Mouse (Mus musculus) MEL (cell line): ENCODE results near the gene Pcsk2. TPM values are rescaled to one million over a fixed set of nuclear protein-coding genes. Genes with fewer than 3 reads are reported as not detected.

Source experiments
- DNase-seq: peaks from one replicate; pipeline ENCODE4 v3.0.0; 2011; ENCODE audit warnings: low read depth, low spot score
- H3K27ac ChIP-seq: 2 replicates; pipeline ENCODE4 v1.5.1; 2012; ENCODE audit warnings: low read depth, mild to moderate bottlenecking, control low read depth, low read length, moderate library complexity; ENCODE audit not compliant: control insufficient read depth
- H3K27me3 ChIP-seq, 2 experiments: fragments of 150-350 bp in 1 of 2; sonication (generic) in 1 of 2; 2 replicates each; pipeline ENCODE4 v1.6.1; 2012; ENCODE audit warnings: low read length in 2 of 2, mild to moderate bottlenecking in 2 of 2, improper control_type of control experiment in 1 of 2, moderate library complexity in 1 of 2; ENCODE audit not compliant: insufficient read depth in 2 of 2, control insufficient read depth in 1 of 2
- H3K36me3 ChIP-seq, 2 experiments: 2 replicates each; pipeline ENCODE4 v1.6.1; 2012 to 2014; ENCODE audit warnings: low read length in 2 of 2, improper control_type of control experiment in 1 of 2, inconsistent platforms in 1 of 2, mild to moderate bottlenecking in 1 of 2; ENCODE audit not compliant: insufficient read depth in 2 of 2, control insufficient read depth in 1 of 2
- H3K4me1 ChIP-seq, 2 experiments: fragments of 150-350 bp in 1 of 2; sonication (generic) in 1 of 2; 2 replicates each; pipeline ENCODE4 v1.6.1; 2012; ENCODE audit warnings: low read length in 2 of 2, improper control_type of control experiment in 1 of 2, mild to moderate bottlenecking in 1 of 2; ENCODE audit not compliant: insufficient read depth in 2 of 2, control insufficient read depth in 1 of 2
- H3K4me3 ChIP-seq, 2 experiments: fragments of 150-350 bp in 1 of 2; sonication (generic) in 1 of 2; 2 replicates each; pipeline ENCODE4 v1.5.1; 2012; ENCODE audit warnings: low read depth in 2 of 2, low read length in 2 of 2, mild to moderate bottlenecking in 2 of 2, moderate library complexity in 2 of 2, control low read depth in 1 of 2, improper control_type of control experiment in 1 of 2; ENCODE audit not compliant: control insufficient read depth in 1 of 2, insufficient read depth in 1 of 2
- H3K79me2 ChIP-seq: 2 replicates; pipeline ENCODE4 v1.6.1; 2012; ENCODE audit warnings: mild to moderate bottlenecking, low read length, moderate library complexity; ENCODE audit not compliant: control insufficient read depth, poor library complexity, insufficient read depth
- H3K9ac ChIP-seq: 2 replicates; pipeline ENCODE4 v1.6.1; 2012; ENCODE audit warnings: low read depth, mild to moderate bottlenecking, control low read depth, low read length, moderate library complexity; ENCODE audit not compliant: control insufficient read depth, poor library complexity, severe bottlenecking
- H3K9me3 ChIP-seq: fragments of 150-350 bp; sonication (generic); replicated peaks from 2 replicates; pipeline ENCODE4 v1.6.1; 2012; ENCODE audit warnings: mild to moderate bottlenecking, low read length, improper control_type of control experiment, moderate library complexity; ENCODE audit not compliant: insufficient read depth
- BHLHE40 ChIP-seq: IDR thresholded peaks from 2 replicates; pipeline ENCODE4 v1.6.1; 2012; ENCODE audit warnings: low read depth, mild to moderate bottlenecking, inconsistent platforms, low read length, improper control_type of control experiment, borderline replicate concordance
- CHD1 ChIP-seq: IDR thresholded peaks from 2 replicates; pipeline ENCODE4 v1.6.1; 2012; ENCODE audit warnings: low read depth, mild to moderate bottlenecking, inconsistent platforms, low read length, improper control_type of control experiment
- CTCF ChIP-seq, 3 experiments: IDR thresholded peaks in 2 of 3; conservative IDR thresholded peaks in 1 of 3; 2 replicates each; pipeline ENCODE4 v1.5.1; 2011 to 2012; ENCODE audit warnings: low read length in 3 of 3, low read depth in 2 of 3, mild to moderate bottlenecking in 2 of 3, improper control_type of control experiment in 1 of 3, inconsistent platforms in 1 of 3, mixed read lengths in 1 of 3, moderate library complexity in 1 of 3; ENCODE audit not compliant: control insufficient read depth in 1 of 3, insufficient read depth in 1 of 3, poor library complexity in 1 of 3, severe bottlenecking in 1 of 3
- E2F4 ChIP-seq: IDR thresholded peaks from 2 replicates; pipeline ENCODE4 v1.6.1; 2011; ENCODE audit warnings: low read depth, low read length, improper control_type of control experiment, borderline replicate concordance
- EP300 ChIP-seq, 2 experiments: IDR thresholded peaks; 2 replicates each; pipeline ENCODE4 v1.6.1; 2011; ENCODE audit warnings: improper control_type of control experiment in 2 of 2, low read length in 2 of 2, low read depth in 1 of 2, mild to moderate bottlenecking in 1 of 2
- GABPA ChIP-seq: IDR thresholded peaks from 2 replicates; pipeline ENCODE4 v1.6.1; 2012; ENCODE audit warnings: low read depth, mild to moderate bottlenecking, inconsistent platforms, low read length, improper control_type of control experiment, moderate library complexity
- JUND ChIP-seq: IDR thresholded peaks from 2 replicates; pipeline ENCODE4 v1.6.1; 2011; ENCODE audit warnings: low read depth, mild to moderate bottlenecking, improper control_type of control experiment, low read length
- MAX ChIP-seq: IDR thresholded peaks from 2 replicates; pipeline ENCODE4 v1.6.1; 2011; ENCODE audit warnings: low read length, improper control_type of control experiment
- MAZ ChIP-seq: IDR thresholded peaks from 2 replicates; pipeline ENCODE4 v1.6.1; 2012; ENCODE audit warnings: low read depth, mild to moderate bottlenecking, inconsistent platforms, low read length, improper control_type of control experiment
- MXI1 ChIP-seq: IDR thresholded peaks from 2 replicates; pipeline ENCODE4 v1.6.1; 2011; ENCODE audit warnings: mild to moderate bottlenecking, low read depth, low read length, improper control_type of control experiment
- MYB ChIP-seq: IDR thresholded peaks from 2 replicates; pipeline ENCODE4 v1.6.1; 2011; ENCODE audit warnings: mild to moderate bottlenecking, low read depth, low read length, improper control_type of control experiment
- NELFE ChIP-seq: IDR thresholded peaks from 2 replicates; pipeline ENCODE4 v1.6.1; 2011; ENCODE audit warnings: low read depth, low read length, improper control_type of control experiment
- NRF1 ChIP-seq: IDR thresholded peaks from 2 replicates; pipeline ENCODE4 v1.6.1; 2014; ENCODE audit warnings: low read depth, mild to moderate bottlenecking, inconsistent platforms, low read length, improper control_type of control experiment, moderate library complexity; ENCODE audit not compliant: poor library complexity, insufficient read depth, severe bottlenecking
- POLR2A ChIP-seq, 2 experiments: IDR thresholded peaks; 2 replicates each; pipeline ENCODE4 v1.6.1; 2011 to 2012; ENCODE audit warnings: low read length in 2 of 2, mild to moderate bottlenecking in 2 of 2, control low read depth in 1 of 2, improper control_type of control experiment in 1 of 2, low read depth in 1 of 2, moderate library complexity in 1 of 2; ENCODE audit not compliant: control insufficient read depth in 1 of 2, insufficient read depth in 1 of 2, poor library complexity in 1 of 2
- POLR2AphosphoS2 ChIP-seq: IDR thresholded peaks from 2 replicates; pipeline ENCODE4 v1.6.1; 2011; ENCODE audit warnings: low read length, improper control_type of control experiment
- RCOR1 ChIP-seq: IDR thresholded peaks from 2 replicates; pipeline ENCODE4 v1.6.1; 2012; ENCODE audit warnings: low read depth, mild to moderate bottlenecking, inconsistent platforms, low read length, improper control_type of control experiment
- SIN3A ChIP-seq: IDR thresholded peaks from 2 replicates; pipeline ENCODE4 v1.6.1; 2012; ENCODE audit warnings: low read length, improper control_type of control experiment, inconsistent platforms
- TBP ChIP-seq: IDR thresholded peaks from 2 replicates; pipeline ENCODE4 v1.8.0; 2011; ENCODE audit warnings: low read depth, low read length, improper control_type of control experiment
- TCF12 ChIP-seq: IDR thresholded peaks from 2 replicates; pipeline ENCODE4 v1.6.1; 2014; ENCODE audit warnings: low read depth, mild to moderate bottlenecking, inconsistent platforms, low read length, improper control_type of control experiment, moderate library complexity
- USF2 ChIP-seq, 2 experiments: IDR thresholded peaks; 2 replicates each; pipeline ENCODE4 v1.6.1; 2011 to 2012; ENCODE audit warnings: improper control_type of control experiment in 2 of 2, low read length in 2 of 2, borderline replicate concordance in 1 of 2, inconsistent platforms in 1 of 2, low read depth in 1 of 2, mild to moderate bottlenecking in 1 of 2; ENCODE audit not compliant: insufficient read depth in 1 of 2
- ZNF384 ChIP-seq: IDR thresholded peaks from 2 replicates; pipeline ENCODE4 v1.6.1; 2012; ENCODE audit warnings: low read depth, mild to moderate bottlenecking, inconsistent platforms, low read length, improper control_type of control experiment
- polyA plus RNA-seq, 2 experiments: library from polyadenylated mRNA; stranded (reverse) in 1 of 2; unstranded in 1 of 2; fragments of >175 nt in 1 of 2; fragments of >200 nt in 1 of 2; gene quantifications; 2 replicates each; pipeline versions ENCODE4 v1.2.1 to v1.2.4; 2012; ENCODE audit warnings: low replicate concordance in 2 of 2, low read depth in 1 of 2; ENCODE audit not compliant: insufficient read length in 2 of 2, insufficient read depth in 1 of 2, missing spikeins in 1 of 2
- total RNA-seq: library from RNA; depleted of rRNA; stranded (reverse); fragments of 300-350 nt; gene quantifications from 2 replicates; pipeline ENCODE4 v1.2.3, GENCODE M21; 2012

Gene Pcsk2
- total and polyA plus RNA-seq, 3 experiments = not detected

DNA sequence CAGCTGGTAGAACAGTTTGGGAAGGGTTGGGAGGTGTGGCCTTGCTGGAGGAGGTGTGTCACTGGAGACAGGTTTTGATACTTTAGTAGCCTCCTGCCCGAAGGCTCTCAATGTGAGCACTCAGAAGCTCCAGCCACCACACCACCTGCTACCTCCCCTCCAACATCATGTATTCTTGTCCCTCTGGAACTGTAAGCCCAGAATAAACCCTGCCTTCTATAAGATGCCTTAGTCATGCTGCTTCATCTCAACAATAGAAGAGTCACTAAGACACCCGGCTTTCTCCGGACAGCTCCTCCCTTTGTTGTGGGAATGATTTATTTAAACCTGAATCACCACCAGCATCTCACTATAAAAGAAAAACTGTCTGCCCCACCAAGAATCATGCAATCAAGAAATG, 166.9 kb downstream of the Pcsk2 start:
- DNase-seq = no peak
- no peaks in the 10 kb centered on the region for H3K27me3 ChIP-seq
- H3K27ac ChIP-seq = no peak overlapping the region
- H3K9ac ChIP-seq = no peak overlapping the region
- no peaks in the 10 kb centered on the region for H3K4me1 ChIP-seq
- no peaks in the 10 kb centered on the region for H3K9me3 ChIP-seq
- H3K36me3 ChIP-seq = no peaks in the 10 kb centered on the region
- TF ChIP-seq E2F4 (no peak), MAZ (no peak), JUND (no peak), CTCF (IDR thresholded peaks at IDR 0.05 in 2 of 3, conservative IDR thresholded peaks at IDR 0.05 in 1 of 3; ENCODE audit: control insufficient read depth in 1 of 3, insufficient read depth in 1 of 3, low read depth in 2 of 3, low read length in 3 of 3, poor library complexity in 1 of 3, severe bottlenecking in 1 of 3) (no peak), MYB (no peak), BHLHE40 (no peak), TBP (no peak), USF2 (IDR thresholded peaks at IDR 0.05; ENCODE audit: borderline replicate concordance in 1 of 2, insufficient read depth in 1 of 2, low read depth in 1 of 2, low read length in 2 of 2) (no peak), POLR2A (IDR thresholded peaks at IDR 0.05; ENCODE audit: control insufficient read depth in 1 of 2, insufficient read depth in 1 of 2, low read depth in 1 of 2, low read length in 2 of 2, poor library complexity in 1 of 2) (no peak), NRF1 (no peak), MXI1 (no peak), GABPA (no peak), SIN3A (no peak), ZNF384 (no peak)
- TF ChIP-seq, all 39 proteins: peak for 0
- no peaks in the 10 kb centered on the region for H3K79me2 ChIP-seq
- no peak overlapping the region for H3K4me3 ChIP-seq

DNA sequence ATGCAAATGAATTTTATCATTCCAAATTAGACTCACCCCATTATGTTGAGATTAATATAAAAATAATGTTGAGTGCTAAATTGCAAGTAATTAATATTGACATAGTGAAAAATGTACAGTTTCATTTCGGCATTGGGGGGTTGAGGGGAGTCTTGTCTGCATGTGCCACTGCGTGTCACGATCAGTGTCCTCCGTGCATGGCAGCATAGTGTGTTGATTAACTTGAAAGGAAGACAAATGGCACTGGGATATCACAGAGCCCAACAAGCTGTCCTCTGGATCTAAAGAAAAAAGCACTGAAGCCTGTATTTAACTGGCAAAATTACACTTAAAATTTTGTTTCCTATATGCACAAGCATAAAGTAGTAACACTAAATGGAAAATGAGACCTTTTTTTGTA, 167.9 kb downstream of the Pcsk2 start:
- DNase-seq = no peak
- Histone ChIP-seq H3K4me3 (no peak overlapping the region), H3K9ac (no peak overlapping the region), H3K4me1 (no peaks in the 10 kb centered on the region), H3K27me3 (no peaks in the 10 kb centered on the region), H3K79me2 (no peaks in the 10 kb centered on the region), H3K9me3 (no peaks in the 10 kb centered on the region), H3K36me3 (no peaks in the 10 kb centered on the region), H3K27ac (no peak overlapping the region)
- TF ChIP-seq TBP (no peak), RCOR1 (no peak), MAX (no peak), NELFE (no peak), CTCF (IDR thresholded peaks at IDR 0.05 in 2 of 3, conservative IDR thresholded peaks at IDR 0.05 in 1 of 3; ENCODE audit: control insufficient read depth in 1 of 3, insufficient read depth in 1 of 3, low read depth in 2 of 3, low read length in 3 of 3, poor library complexity in 1 of 3, severe bottlenecking in 1 of 3) (no peak), ZNF384 (no peak), EP300 (IDR thresholded peaks at IDR 0.05; ENCODE audit: low read depth in 1 of 2, low read length in 2 of 2) (no peak), GABPA (no peak), SIN3A (no peak), POLR2AphosphoS2 (no peak), TCF12 (no peak), NRF1 (no peak), CHD1 (no peak)
